Mouse (Mus musculus): Measurements from ENCODE around the gene H1foo. TPM values are rescaled to one million over a fixed set of nuclear protein-coding genes. Genes with fewer than 3 reads are reported as not detected.

Gene H1foo
- total RNA-seq, 1 experiment from 2014 or later: not detected

Other genes starting within 250 kb of the H1foo start
- gene Tmem40, start 182.5 kb upstream of the H1foo start, total RNA-seq (2021): 0.37 and 0.49 TPM in 2 replicates
- 8.7 and 9.1 TPM in 2 replicates for gene Cand2, start 170.4 kb upstream of the H1foo start, total RNA-seq (2021)
- 1,105 and 1,295 TPM in 2 replicates for gene Rpl32, start 136.2 kb upstream of the H1foo start, total RNA-seq (2021)
- 0.64 and 0.70 TPM in 2 replicates for gene Efcab12, start 106.5 kb upstream of the H1foo start, total RNA-seq (2021)
- gene Mbd4, start 91.6 kb upstream of the H1foo start, total RNA-seq (2021): 4.1 and 4.6 TPM in 2 replicates
- gene Ift122, start 91.5 kb upstream of the H1foo start, total RNA-seq (2021): 15.4 and 16.5 TPM in 2 replicates
- gene Rho, start 13.2 kb upstream of the H1foo start, total RNA-seq (2021): 0.56 and 0.74 TPM in 2 replicates
- 154 and 173 TPM in 2 replicates for gene Plxnd1, start 50.1 kb downstream of the H1foo start, total RNA-seq (2021)
- gene Tmcc1, start 248.5 kb downstream of the H1foo start, total RNA-seq (2021): 22.7 and 26.5 TPM in 2 replicates

Data from adrenal gland, postnatal 14 days (tissue).